Mouse (Mus musculus) G1E (cell line): ENCODE measurements at regions not wholly inside any gene's neighbourhood (a gene's known extent, or its start where the extent isn't known, plus 50 kb on each side); places are given as distances from the start of the nearest gene placed in this dataset.

Experiments
- CTCF ChIP-seq: IDR thresholded peaks from 2 replicates; pipeline ENCODE4 v1.5.1; 2012; ENCODE audit warnings: low read depth, low read length, inconsistent platforms, mixed read lengths
- GATA1 ChIP-seq: IDR thresholded peaks from 2 replicates; pipeline ENCODE4 v1.6.1; 2012; ENCODE audit warnings: borderline replicate concordance, low read length, inconsistent platforms, mixed read lengths
- POLR2AphosphoS5 ChIP-seq: IDR thresholded peaks from 2 replicates; pipeline ENCODE4 v1.6.1; 2012; ENCODE audit warnings: low read depth, low read length, inconsistent platforms; ENCODE audit not compliant: insufficient replicate concordance
- TAL1 ChIP-seq: conservative IDR thresholded peaks from 2 replicates; pipeline ENCODE4 v1.6.1; 2012; ENCODE audit warnings: low read depth, low read length, inconsistent platforms, mixed read lengths

DNA sequence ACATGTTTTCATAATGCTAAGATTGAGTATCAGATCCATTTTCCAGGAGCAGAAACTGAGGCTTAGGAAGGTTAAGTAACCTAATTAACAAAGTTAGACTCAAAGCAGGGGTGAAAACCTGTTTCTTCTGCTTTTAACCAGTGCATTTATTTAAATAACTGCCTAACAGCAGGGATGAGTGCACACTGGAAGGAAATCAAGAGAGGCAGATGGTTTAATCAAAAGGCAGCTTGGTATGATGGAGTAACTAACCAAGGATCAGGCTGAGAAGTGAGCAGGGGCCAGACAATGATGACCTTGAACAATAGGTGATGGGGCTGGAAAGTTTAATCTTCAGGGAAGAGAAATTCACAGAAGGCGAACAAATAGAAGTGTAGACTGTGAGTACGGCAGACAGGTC lies 199.9 kb downstream of the Emp1 start:
- TF ChIP-seq CTCF (no peak), TAL1 (no peak), POLR2AphosphoS5 (no peak), GATA1 (no peak)
